Mouse (Mus musculus) G1E (cell line): Measurements from ENCODE around the gene Gm21985. TPM values are rescaled to one million over a fixed set of nuclear protein-coding genes. Genes with fewer than 3 reads are reported as not detected.
"Not testable (repeated sequence)": the region's sequence is repeated elsewhere in the genome, so short reads cannot be mapped to it uniquely, and the experiment has no call there.

Experiments used
- ATAC-seq: 2 replicates; pipeline ENCODE4 v1.8.0; 2016; ENCODE audit warnings: mild to moderate bottlenecking; ENCODE audit not compliant: insufficient number of reproducible peaks, poor library complexity, low FRiP score, severe bottlenecking; ENCODE audit errors: extremely low read depth
- DNase-seq: peaks from one replicate; pipeline ENCODE4 v3.0.0; 2012; ENCODE audit warnings: low spot score
- H3K27me3 ChIP-seq: 2 replicates; pipeline ENCODE4 v1.6.1; 2012; ENCODE audit warnings: mild to moderate bottlenecking, low read length, inconsistent platforms; ENCODE audit not compliant: insufficient read depth
- H3K36me3 ChIP-seq: replicated peaks from 2 replicates; pipeline ENCODE3; 2012; ENCODE audit warnings: mild to moderate bottlenecking, inconsistent platforms
- H3K4me1 ChIP-seq: 2 replicates; pipeline ENCODE4 v1.6.1; 2012; ENCODE audit warnings: low read depth, low read length, inconsistent platforms, mixed read lengths; ENCODE audit not compliant: insufficient read depth
- H3K4me3 ChIP-seq: 2 replicates; pipeline ENCODE4 v1.5.1; 2012; ENCODE audit warnings: low read depth, mild to moderate bottlenecking, inconsistent platforms, low read length, moderate library complexity, mixed read lengths
- H3K9me3 ChIP-seq: replicated peaks from 2 replicates; pipeline ENCODE4 v1.6.1; 2012; ENCODE audit warnings: inconsistent platforms
- CTCF ChIP-seq: IDR thresholded peaks from 2 replicates; pipeline ENCODE4 v1.5.1; 2012; ENCODE audit warnings: low read depth, low read length, inconsistent platforms, mixed read lengths
- GATA1 ChIP-seq: IDR thresholded peaks from 2 replicates; pipeline ENCODE4 v1.6.1; 2012; ENCODE audit warnings: borderline replicate concordance, low read length, inconsistent platforms, mixed read lengths
- GATA2 ChIP-seq: IDR thresholded peaks from 2 replicates; pipeline ENCODE4 v1.6.1; 2012; ENCODE audit warnings: low read depth, low read length, inconsistent platforms, borderline replicate concordance
- POLR2AphosphoS5 ChIP-seq: IDR thresholded peaks from 2 replicates; pipeline ENCODE4 v1.6.1; 2012; ENCODE audit warnings: low read depth, low read length, inconsistent platforms; ENCODE audit not compliant: insufficient replicate concordance
- TAL1 ChIP-seq: conservative IDR thresholded peaks from 2 replicates; pipeline ENCODE4 v1.6.1; 2012; ENCODE audit warnings: low read depth, low read length, inconsistent platforms, mixed read lengths
- polyA plus RNA-seq: library from polyadenylated mRNA; stranded (reverse); fragments of >175 nt; gene quantifications from 2 replicates; pipeline ENCODE4 v1.2.3, GENCODE M21; 2012
- total RNA-seq, 2 experiments: library from RNA; stranded (forward) in 1 of 2; stranded (reverse) in 1 of 2; fragments of 200-1000 nt in 1 of 2; fragments of >200 nt in 1 of 2; fragmentation: Nextera tagmentation in 1 of 2; gene quantifications; 2 replicates each; pipeline ENCODE4 v1.2.3; 2014 to 2017

Gm21985 gene
- total and polyA plus RNA-seq, 3 experiments: 0.16 TPM; not detected in 2

- Histone ChIP-seq H3K4me1 (peaks cover under 1% of the 10 kb centered on the region; the same call in 1 of the 2 replicates), H3K27me3 (no peaks in the 10 kb centered on the region), H3K36me3 (peaks cover 12% of the 10 kb centered on the region), H3K4me3 (no peak overlapping the region), H3K9me3 (no peaks in the 10 kb centered on the region)
- ATAC-seq (no peak), DNase-seq (no peak)
- TF ChIP-seq GATA1 (no peak), POLR2AphosphoS5 (no peak), CTCF (no peak), TAL1 (no peak), GATA2 (no peak)
Measured at GRCm38 (mm10) chr2:112272909-112273308, 6.8 kb downstream of the Gm21985 start.

- DNase-seq: no peak
- TF ChIP-seq POLR2AphosphoS5 (no peak), GATA1 (no peak), GATA2 (no peak), TAL1 (no peak), CTCF (no peak)
- Histone ChIP-seq H3K27me3 (no peaks in the 10 kb centered on the region), H3K4me1 (no peaks in the 10 kb centered on the region), H3K4me3 (no peak overlapping the region), H3K36me3 (peaks cover 12% of the 10 kb centered on the region), H3K9me3 (no peaks in the 10 kb centered on the region)
- ATAC-seq: no peak
Measured at GRCm38 (mm10) chr2:112273474-112273873, 7.4 kb downstream of the Gm21985 start.

- no peak for ATAC-seq
Measured at GRCm38 (mm10) chr2:112276870-112277269, 10.8 kb downstream of the Gm21985 start.

GRCm38 (mm10) chr2:112282846-112283245 is 16.7 kb downstream of the Gm21985 start:
- Histone ChIP-seq H3K27me3 (no peaks in the 10 kb centered on the region), H3K36me3 (no peaks in the 10 kb centered on the region), H3K9me3 (no peaks in the 10 kb centered on the region), H3K4me3 (no peak overlapping the region), H3K4me1 (peaks cover 11% of the 10 kb centered on the region)
- no peak for ATAC-seq
- no peak for TF ChIP-seq GATA1
- no peak for DNase-seq

More at GRCm38 (mm10) chr2:112276870-112277269, 10.8 kb downstream of the Gm21985 start:
- H3K4me3 ChIP-seq: no peak overlapping the region
- peaks cover 7% of the 10 kb centered on the region for H3K36me3 ChIP-seq
- DNase-seq: no peak
- no peak for TF ChIP-seq CTCF
- no peak for TF ChIP-seq GATA1
- no peak for TF ChIP-seq TAL1
- TF ChIP-seq POLR2AphosphoS5: no peak
- no peak for TF ChIP-seq GATA2
- H3K9me3 ChIP-seq: no peaks in the 10 kb centered on the region
- H3K27me3 ChIP-seq: no peaks in the 10 kb centered on the region
- no peaks in the 10 kb centered on the region for H3K4me1 ChIP-seq

GRCm38 (mm10) chr2:112284363-112285030 is 18.4 kb downstream of the Gm21985 start:
- Histone ChIP-seq H3K9me3 (no peaks in the 10 kb centered on the region), H3K27me3 (no peaks in the 10 kb centered on the region), H3K36me3 (no peaks in the 10 kb centered on the region), H3K4me1 (peaks cover 11% of the 10 kb centered on the region), H3K4me3 (peak overlapping the region; percentile 72)
- DNase-seq: peak; percentile 24
- ATAC-seq: peak; percentile 81
- TF ChIP-seq TAL1: no peak
- no peak for TF ChIP-seq GATA2
- TF ChIP-seq CTCF: no peak
- no peak for TF ChIP-seq GATA1
- TF ChIP-seq POLR2AphosphoS5: no peak

- H3K4me3 ChIP-seq: no peak overlapping the region; the same call in 1 of the 2 replicates
- H3K4me1 ChIP-seq: peaks cover 11% of the 10 kb centered on the region
- no peaks in the 10 kb centered on the region for H3K9me3 ChIP-seq
- no peak for ATAC-seq
- H3K36me3 ChIP-seq: no peaks in the 10 kb centered on the region
- no peak for TF ChIP-seq POLR2AphosphoS5
- TF ChIP-seq CTCF: no peak
- no peak for TF ChIP-seq GATA1
- no peak for TF ChIP-seq GATA2
- no peak for TF ChIP-seq TAL1
- DNase-seq: no peak
- no peaks in the 10 kb centered on the region for H3K27me3 ChIP-seq
Measured at GRCm38 (mm10) chr2:112285031-112285390, 18.9 kb downstream of the Gm21985 start.

- DNase-seq, H3K36me3 ChIP-seq, H3K9me3 ChIP-seq, H3K4me3 ChIP-seq, ATAC-seq, H3K27me3 ChIP-seq: not testable (repeated sequence)
- peaks cover 11% of the 10 kb centered on the region for H3K4me1 ChIP-seq
Measured at GRCm38 (mm10) chr2:112286062-112286461, 19.9 kb downstream of the Gm21985 start.
